Mouse (Mus musculus) liver, embryonic 14.5 days (tissue): ENCODE results near the gene Eif4a1.

Experiments
- CTCF ChIP-seq: IDR thresholded peaks from 2 replicates; pipeline ENCODE4 v1.5.1; 2016; ENCODE audit warnings: antibody characterized with exemption, low read depth, control low read depth
- EP300 ChIP-seq: IDR thresholded peaks from 2 replicates; pipeline ENCODE4 v1.6.1; 2016; ENCODE audit warnings: antibody characterized with exemption, low read depth

DNA sequence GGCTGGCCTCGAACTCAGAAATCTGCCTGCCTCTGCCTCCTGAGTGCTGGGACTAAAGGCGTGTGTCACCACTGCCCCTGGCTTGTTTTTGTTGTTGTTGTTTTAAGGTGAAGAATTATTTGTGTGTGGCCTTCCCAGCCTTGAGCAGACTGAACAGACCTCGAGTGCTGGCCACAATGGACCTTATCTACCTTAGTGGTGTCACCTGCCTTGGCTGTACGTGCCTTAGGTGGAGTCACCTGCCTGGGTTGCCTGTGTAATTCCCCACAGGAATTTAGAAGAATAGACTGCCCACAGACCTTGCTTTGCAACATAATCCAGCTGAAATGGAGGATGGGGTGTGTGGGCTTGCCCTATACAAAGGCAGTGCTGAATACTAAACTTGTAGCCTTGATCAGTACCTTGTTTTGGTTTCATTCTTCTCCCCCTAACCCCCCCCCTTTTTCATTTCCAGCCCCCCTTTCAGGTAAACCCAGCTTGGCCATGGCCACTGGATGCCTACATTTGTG lies 35.7 kb upstream of the Eif4a1 start:
- TF ChIP-seq CTCF: no peak
- no peak for TF ChIP-seq EP300
